Mouse (Mus musculus): ENCODE measurements around the gene Mrpl48.

Mrpl48 gene

GRCm38 (mm10) chr7:100608130-100608741 is at the start of gene Mrpl48:
Gene Mrpl48 (minus strand): TSS chr7:100608301.
- peak; percentile 70 for DNase-seq

GRCm38 (mm10) chr7:100656739-100657138 is 48.6 kb upstream of the Mrpl48 start:
- DNase-seq: no peak

DNA sequence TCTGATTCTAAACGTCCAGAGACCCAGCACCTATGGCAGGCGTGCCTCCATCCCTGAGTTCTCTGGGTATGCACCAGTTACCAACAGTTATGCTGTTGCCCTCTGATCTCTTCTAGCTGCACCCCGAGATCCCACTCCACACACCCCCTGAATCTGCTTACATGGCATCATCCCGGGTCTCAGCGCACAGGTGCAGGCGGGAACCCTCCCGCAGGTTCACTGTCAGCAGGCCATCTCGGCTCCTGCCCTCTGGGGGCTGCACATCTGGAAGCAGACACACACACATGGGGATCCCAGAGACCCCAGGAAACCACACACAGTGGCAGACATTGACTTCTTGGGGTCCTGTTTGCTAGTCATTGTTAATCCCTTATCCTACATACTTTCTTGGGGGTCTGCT is 46.3 kb upstream of the Mrpl48 start:
- DNase-seq: no peak

- no peak for DNase-seq
Measured at GRCm38 (mm10) chr7:100653480-100654266, 45.6 kb upstream of the Mrpl48 start.

- DNase-seq: no peak
Measured at GRCm38 (mm10) chr7:100651011-100651410, 42.9 kb upstream of the Mrpl48 start.

DNA sequence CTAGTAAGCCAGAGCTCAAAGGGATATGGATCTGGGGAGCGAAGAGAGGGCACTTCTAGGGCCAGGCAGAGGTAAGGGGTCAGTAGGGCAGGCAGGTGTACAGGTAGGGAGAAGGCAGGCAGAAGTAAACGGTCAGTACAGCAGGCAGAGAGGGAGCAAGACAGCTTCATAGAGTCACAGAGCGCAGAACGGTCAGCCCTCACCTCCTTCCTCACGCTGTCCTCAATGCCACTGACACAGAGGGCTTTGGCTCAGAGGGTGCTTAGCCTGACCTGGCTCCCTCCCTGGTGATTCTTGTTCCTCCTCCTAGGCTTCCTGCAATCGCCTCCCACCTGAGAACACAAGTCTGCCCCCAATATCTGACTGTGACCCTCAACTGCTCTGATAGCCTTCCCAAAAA is 42.3 kb upstream of the Mrpl48 start:
- DNase-seq: no peak

- DNase-seq: no peak
Measured at GRCm38 (mm10) chr7:100649826-100650225, 41.7 kb upstream of the Mrpl48 start.

DNA sequence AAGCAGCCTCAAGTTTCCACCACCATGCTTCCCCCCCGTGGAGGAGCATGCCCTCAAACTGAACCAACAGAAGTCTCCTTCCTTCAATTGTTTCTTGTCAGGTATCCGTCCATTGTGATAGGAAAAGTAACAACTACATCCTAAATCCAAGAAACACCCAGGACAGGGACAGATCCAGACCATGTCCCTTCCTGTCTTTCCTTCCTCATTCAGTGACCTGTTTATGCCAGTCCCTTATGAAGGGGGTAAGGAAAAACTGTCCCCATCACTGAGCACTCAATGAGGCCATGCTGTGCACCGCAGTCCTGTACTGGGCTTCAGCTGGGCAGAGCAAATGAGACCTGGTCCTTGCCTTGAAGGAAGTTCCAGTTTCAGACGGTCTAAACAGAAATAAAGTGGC is 41.0 kb upstream of the Mrpl48 start:
- DNase-seq: no peak

DNA sequence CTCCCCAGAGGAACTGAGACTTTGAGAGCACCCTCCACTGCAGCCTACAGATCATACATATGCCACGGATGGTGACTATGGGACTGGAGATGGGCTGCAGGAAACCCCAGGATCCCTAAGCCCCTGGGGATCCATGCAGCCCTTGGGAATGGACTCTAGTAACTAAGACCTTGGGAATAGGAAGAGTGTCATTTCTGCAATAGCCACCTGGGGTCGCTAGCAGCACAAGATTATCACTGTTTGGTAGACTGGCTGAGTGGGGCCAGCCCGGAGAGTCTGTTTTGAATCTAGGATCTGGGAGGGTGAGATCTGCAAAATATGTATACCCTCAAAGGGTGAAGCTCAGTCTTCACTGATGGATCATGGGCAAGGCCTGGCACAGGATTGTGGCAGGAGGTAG is 37.0 kb upstream of the Mrpl48 start:
- peak; percentile 86 for DNase-seq

DNA sequence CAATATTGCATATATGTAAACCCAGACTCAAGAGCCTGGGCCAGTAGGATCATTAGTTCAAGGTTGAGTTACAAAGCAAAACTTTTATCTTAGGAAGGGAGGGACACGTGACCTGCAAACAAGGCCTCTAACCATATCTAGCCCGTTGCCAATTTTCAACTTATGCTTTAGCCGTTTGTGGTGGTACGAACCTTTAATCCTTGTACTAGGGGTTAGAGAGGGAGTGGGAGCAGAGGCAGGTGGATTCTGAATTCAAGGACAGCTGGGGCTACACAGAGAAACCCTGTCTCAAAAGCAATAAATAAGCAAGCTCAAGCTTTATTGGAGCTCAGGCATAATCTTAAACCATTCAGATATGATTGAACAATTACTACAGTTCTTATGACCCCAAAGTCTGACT is 34.3 kb upstream of the Mrpl48 start:
- no peak for DNase-seq

DNA sequence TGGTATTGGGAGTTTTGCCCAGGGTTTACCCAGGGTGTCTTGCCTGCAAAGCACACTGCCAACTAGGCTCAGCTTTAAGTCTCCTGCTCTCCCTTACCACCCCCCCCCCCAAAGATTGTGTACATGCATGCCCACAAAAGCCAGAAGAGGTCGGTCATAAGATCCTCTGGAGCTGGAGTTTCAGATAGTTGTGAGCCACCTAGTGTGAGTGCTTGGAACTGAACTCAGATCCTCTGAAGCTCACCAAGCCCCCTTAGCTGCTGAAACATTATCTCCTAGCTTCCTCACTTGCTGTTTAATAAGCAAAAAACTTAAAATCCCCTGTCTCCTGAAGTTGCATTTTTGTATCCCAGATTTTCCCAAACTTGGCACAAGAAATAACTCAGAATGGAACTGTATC is 29.6 kb upstream of the Mrpl48 start:
- DNase-seq: peak; percentile 62

DNA sequence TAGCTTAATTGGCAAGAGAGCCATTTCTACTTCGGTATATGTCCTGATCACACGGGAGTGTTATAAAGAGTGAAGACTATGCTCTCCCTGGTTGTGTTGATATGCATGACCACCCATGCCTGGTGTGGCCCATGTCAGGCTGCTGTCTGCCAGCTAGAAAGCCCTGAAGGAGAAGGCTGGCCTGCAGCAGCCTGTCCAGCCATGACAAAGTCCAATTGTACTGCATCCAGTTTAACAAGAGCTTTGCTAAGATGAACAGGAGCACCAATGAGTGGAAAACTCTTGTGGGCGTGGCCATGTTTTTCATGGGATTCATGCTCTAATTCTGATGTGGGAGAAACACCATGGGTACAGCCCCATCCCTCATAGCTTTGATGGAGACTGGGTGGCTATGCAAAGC is 16.4 kb upstream of the Mrpl48 start:
- DNase-seq: no peak

GRCm38 (mm10) chr7:100622277-100622676 is 14.2 kb upstream of the Mrpl48 start:
- no peak for DNase-seq

DNA sequence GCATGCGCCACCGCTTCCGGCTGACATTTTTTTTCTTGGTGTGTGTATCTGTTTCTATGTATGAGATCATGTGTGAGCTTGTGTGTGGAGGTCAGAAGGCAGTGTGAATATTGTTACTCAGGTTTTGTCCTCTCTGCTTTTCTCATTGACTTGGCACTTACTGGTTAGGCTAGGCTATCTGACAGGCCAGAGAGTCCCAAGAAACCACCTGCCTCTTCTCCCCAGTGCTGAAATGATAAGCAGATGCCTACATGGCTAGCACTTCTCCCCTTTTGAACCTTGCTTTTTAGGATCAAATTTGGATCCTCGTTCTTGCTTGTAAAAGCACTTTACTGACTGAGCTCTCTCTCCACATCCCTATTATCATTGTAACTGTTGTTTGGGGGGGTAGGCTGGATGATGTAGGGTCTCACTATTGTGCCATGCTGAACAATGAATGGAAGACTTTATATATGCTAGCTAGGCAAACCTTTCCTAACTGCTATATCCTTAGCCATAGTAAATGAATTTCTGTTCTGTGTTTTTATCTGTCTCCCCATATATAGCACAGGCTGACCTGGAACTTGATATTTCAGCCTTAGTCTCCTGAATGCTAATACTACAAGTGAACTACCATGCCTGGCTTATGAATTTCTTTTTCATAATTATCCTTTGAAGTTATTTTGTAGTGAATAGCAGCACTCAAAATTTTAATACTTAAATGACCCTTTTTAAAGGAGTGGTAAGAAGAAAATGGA is 8.2 kb upstream of the Mrpl48 start:
- DNase-seq: no peak

DNA sequence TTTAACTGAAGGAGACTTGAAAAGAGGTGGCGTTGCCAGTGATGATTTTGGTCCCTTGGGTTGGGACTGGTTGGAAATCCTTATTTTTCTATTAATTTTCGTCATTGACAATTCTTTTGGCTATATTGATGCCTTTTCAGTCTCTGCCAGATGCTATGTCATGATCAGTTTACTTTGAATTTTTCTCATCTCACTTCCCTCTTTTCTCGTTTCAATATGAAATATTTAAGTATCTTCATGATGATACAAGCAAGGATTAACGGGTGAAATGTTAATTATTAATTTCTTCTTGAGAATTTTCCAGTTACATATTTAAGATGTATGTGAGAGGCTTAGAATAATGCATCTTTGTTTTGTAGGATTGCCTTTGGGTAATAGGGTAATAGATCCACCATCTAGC is 809 bp upstream of the Mrpl48 start:
- no peak for DNase-seq

DNA sequence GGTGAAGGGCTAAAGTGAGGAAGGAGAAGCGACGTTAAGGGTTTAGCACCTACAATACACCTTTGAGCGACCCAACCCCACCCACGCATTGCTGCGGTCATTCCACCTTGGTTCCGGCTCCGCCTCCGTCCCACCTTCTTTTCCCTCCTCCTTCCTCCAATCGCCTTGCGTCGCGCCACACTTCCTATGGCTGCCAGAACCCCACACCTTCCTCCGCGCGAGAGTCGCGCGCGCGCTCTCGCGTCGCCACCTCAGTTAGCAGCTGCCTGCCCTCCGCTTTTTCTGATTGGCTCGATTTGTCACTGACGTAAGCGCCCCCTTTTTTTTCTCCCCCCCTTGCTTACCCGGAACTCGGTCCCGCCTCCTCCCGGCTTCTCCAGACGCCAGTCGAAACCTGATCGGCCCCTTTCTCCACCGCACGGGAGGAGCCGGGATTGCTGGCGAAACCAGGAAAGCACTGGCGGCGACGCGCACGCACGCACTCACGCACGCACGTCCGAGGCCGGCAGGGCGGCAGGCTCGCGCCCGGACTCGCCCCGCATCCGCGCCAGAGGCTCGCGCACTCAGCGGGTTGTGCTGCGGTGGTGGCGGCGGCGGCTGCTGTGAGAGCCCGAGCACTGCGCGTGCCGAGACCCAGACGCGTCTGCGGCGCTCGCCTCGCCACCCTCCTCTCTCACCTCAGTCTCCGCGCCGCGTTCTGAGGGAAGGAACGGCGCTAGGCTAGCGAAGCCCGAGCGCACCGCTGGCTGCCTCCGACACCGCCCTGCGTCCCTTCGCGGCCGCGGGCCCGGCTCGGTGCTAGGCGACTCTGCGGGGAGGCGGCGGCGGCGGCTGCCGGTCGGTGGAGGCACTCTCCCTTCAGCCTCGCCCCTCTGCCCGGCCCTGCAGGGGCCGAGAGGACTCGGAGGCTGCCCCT is 629 bp downstream of the Mrpl48 start, which contains the start of gene Rab6a:
Rab6a (plus strand) TSS at position 197 of the 916 bp plus-strand sequence.
- peak; percentile 99 for DNase-seq

GRCm38 (mm10) chr7:100600211-100600610 is 7.9 kb downstream of the Mrpl48 start:
- DNase-seq: no peak

GRCm38 (mm10) chr7:100593349-100593748 is 14.8 kb downstream of the Mrpl48 start:
- DNase-seq: no peak

- no peak for DNase-seq
Measured at GRCm38 (mm10) chr7:100591522-100591852, 16.6 kb downstream of the Mrpl48 start.

DNA sequence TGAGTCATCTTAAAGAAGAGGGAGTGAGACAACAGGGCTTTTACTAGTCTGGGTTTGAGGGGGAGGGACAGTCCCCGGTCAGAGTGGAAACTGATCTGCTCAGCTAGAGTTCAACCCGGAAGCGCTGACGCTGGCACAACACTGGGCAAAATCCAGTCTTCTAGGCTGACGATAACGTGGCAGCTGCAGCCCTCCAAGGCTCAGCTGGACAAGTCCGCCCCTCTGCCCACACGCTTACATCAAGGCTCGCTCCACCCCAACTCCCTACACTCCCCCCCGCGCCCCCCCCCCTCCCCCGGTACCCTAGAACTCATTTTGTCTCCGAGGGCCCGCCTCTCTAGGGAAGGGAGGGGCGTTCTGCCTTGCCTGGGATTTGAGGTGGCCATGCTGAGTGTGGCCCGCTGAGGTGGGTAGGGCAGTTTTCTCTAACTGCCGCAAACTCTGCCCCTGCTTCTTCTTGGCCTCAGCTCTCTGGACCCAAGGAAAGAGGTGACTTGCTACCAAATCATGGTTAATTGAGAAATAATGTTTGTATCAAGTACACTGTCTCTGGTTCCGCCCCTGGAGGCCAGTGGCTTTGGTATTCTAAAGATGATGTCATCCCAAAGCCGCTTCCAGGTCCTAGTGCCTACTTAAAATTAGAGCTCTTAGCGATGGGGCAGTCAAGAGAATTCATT is 17.1 kb downstream of the Mrpl48 start:
- DNase-seq: peak; percentile 94

DNA sequence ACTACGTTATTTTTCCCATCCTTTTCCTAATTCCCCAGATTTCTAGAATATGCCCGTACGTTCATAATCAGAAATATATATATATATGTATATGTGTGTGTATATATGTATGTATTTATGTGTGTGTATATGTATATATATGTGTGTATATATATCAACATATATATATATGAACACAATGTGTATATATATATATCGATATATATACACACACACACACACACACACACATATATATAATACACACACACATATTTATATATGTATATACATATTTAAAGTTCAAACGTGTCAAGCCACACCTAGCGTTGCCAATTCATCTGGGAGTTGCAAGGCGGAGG is 17.6 kb downstream of the Mrpl48 start:
- no peak for DNase-seq

GRCm38 (mm10) chr7:100589816-100590215 is 18.3 kb downstream of the Mrpl48 start:
- no peak for DNase-seq

All from lung, postnatal 10 days (tissue).